ENCODE assay signal across 19 mouse cellular contexts in genomic region chr4:66515815-66516214, GRCm38 (mm10).
DNase-seq lines count a peak whose midpoint lies in the region; ATAC-seq and TF ChIP-seq lines count a peak whose summit lies in the region.
"Had no signal": no experiment of that assay in that cellular context is flagged by ENCODE, and none has a peak within 500 bp of the region (broad histone marks: within the 10 kb centered on the region; RNA-seq: fewer than 3 reads in every experiment).

No protein-coding gene starts in this region.

- H3K4me3 ChIP-seq in hindbrain, embryonic 14.5 days (replicated peaks; ENCODE audit: low read length): no peak overlapping the region
- no peak overlapping the region for H3K4me3 ChIP-seq in hindbrain, embryonic 13.5 days
- H3K4me3 ChIP-seq in midbrain, postnatal 0 days (ENCODE audit: low read depth, low read length): no peak overlapping the region
- no peak overlapping the region for H3K4me3 ChIP-seq in midbrain, embryonic 13.5 days (replicated peaks)
- H3K4me3 ChIP-seq: limb, embryonic 12.5 days; liver, embryonic 12.5 days; neural tube, embryonic 12.5 days had no signal

- peak; percentile 64; the same call in 1 of the 2 replicates for ATAC-seq in hindbrain, embryonic 14.5 days (ENCODE audit: low FRiP score)
- no peak for ATAC-seq in hindbrain, embryonic 13.5 days (ENCODE audit: low FRiP score)
- no peak; the same call in 1 of the 2 replicates for ATAC-seq in midbrain, postnatal 0 days (ENCODE audit: low FRiP score)
- no peak for ATAC-seq in midbrain, embryonic 13.5 days
- ATAC-seq: liver, embryonic 12.5 days had no signal

- 56% methylated on average over 1 of the region's 1 CpGs for WGBS in hindbrain, embryonic 14.5 days
- 79% methylated on average over 1 of the region's 1 CpGs for WGBS in hindbrain, embryonic 13.5 days
- 73% methylated on average over 1 of the region's 1 CpGs for WGBS in midbrain, postnatal 0 days
- 84% methylated on average over 1 of the region's 1 CpGs for WGBS in midbrain, embryonic 13.5 days

- H3K9me3 ChIP-seq in hindbrain, embryonic 14.5 days (ENCODE audit: control insufficient read depth, low read length): no peaks in the 10 kb centered on the region
- no peaks in the 10 kb centered on the region for H3K9me3 ChIP-seq in hindbrain, embryonic 13.5 days
- H3K9me3 ChIP-seq in midbrain, postnatal 0 days (ENCODE audit: low read length): no peaks in the 10 kb centered on the region
- no peaks in the 10 kb centered on the region for H3K9me3 ChIP-seq in midbrain, embryonic 13.5 days
- H3K9me3 ChIP-seq: limb, embryonic 12.5 days; liver, embryonic 12.5 days; neural tube, embryonic 12.5 days had no signal

- no peak for TF ChIP-seq CTCF in midbrain, postnatal 0 days (IDR thresholded peaks at IDR 0.05)

- H3K36me3 ChIP-seq in hindbrain, embryonic 14.5 days (replicated peaks; ENCODE audit: control insufficient read depth, insufficient read depth): no peaks in the 10 kb centered on the region
- no peaks in the 10 kb centered on the region for H3K36me3 ChIP-seq in hindbrain, embryonic 13.5 days
- H3K36me3 ChIP-seq in midbrain, postnatal 0 days (ENCODE audit: insufficient read depth, low read length): no peaks in the 10 kb centered on the region
- no peaks in the 10 kb centered on the region for H3K36me3 ChIP-seq in midbrain, embryonic 13.5 days
- H3K36me3 ChIP-seq: limb, embryonic 12.5 days; liver, embryonic 12.5 days; neural tube, embryonic 12.5 days had no signal

- no peak overlapping the region for H3K9ac ChIP-seq in hindbrain, embryonic 14.5 days
- H3K9ac ChIP-seq in hindbrain, embryonic 13.5 days: no peak overlapping the region
- H3K9ac ChIP-seq in midbrain, postnatal 0 days (replicated peaks; ENCODE audit: low read length, poor library complexity, severe bottlenecking): no peak overlapping the region
- H3K9ac ChIP-seq in midbrain, embryonic 13.5 days (replicated peaks): no peak overlapping the region
- H3K9ac ChIP-seq: limb, embryonic 12.5 days; liver, embryonic 12.5 days; lung, embryonic 14.5 days; neural tube, embryonic 12.5 days had no signal

- H3K27me3 ChIP-seq in hindbrain, embryonic 14.5 days (ENCODE audit: control insufficient read depth, insufficient read depth, low read length): no peaks in the 10 kb centered on the region
- no peaks in the 10 kb centered on the region for H3K27me3 ChIP-seq in hindbrain, embryonic 13.5 days
- no peaks in the 10 kb centered on the region for H3K27me3 ChIP-seq in midbrain, postnatal 0 days (ENCODE audit: insufficient read depth, low read length)
- no peaks in the 10 kb centered on the region for H3K27me3 ChIP-seq in midbrain, embryonic 13.5 days
- H3K27me3 ChIP-seq: limb, embryonic 12.5 days; liver, embryonic 12.5 days; neural tube, embryonic 12.5 days had no signal

- peak; percentile 14 for DNase-seq in cerebellum, adult 11-12 months
- DNase-seq in cerebellum, adult 11 months: no peak
- DNase-seq in hindbrain, embryonic 14.5 days (ENCODE audit: low spot score): no peak
- peak; percentile 69 for DNase-seq in midbrain, postnatal 0 days (ENCODE audit: low spot score)
- DNase-seq in layer of hippocampus, postnatal 14 days (ENCODE audit: low spot score in 2 of 2): peak; percentile 37 to 84
- DNase-seq in adrenal gland, postnatal 10 days: no peak
- DNase-seq: adrenal gland, adult 8-10 months; embryo, embryonic 11 days; gastrocnemius, postnatal 36 days; kidney, adult 11 months; lung, embryonic 14.5 days; lung, postnatal 36 days; thymus, postnatal 36 days had no signal

- no peaks in the 10 kb centered on the region for H3K4me1 ChIP-seq in hindbrain, embryonic 14.5 days (replicated peaks; ENCODE audit: control insufficient read depth, insufficient read depth, low read length)
- H3K4me1 ChIP-seq in hindbrain, embryonic 13.5 days (replicated peaks): no peaks in the 10 kb centered on the region
- H3K4me1 ChIP-seq in midbrain, postnatal 0 days (ENCODE audit: insufficient read depth, low read length): no peaks in the 10 kb centered on the region
- no peaks in the 10 kb centered on the region for H3K4me1 ChIP-seq in midbrain, embryonic 13.5 days (replicated peaks)
- H3K4me1 ChIP-seq: limb, embryonic 12.5 days; liver, embryonic 12.5 days; neural tube, embryonic 12.5 days had no signal

- H3K27ac ChIP-seq in hindbrain, embryonic 14.5 days: no peak overlapping the region
- H3K27ac ChIP-seq in hindbrain, embryonic 13.5 days: no peak overlapping the region
- no peak overlapping the region for H3K27ac ChIP-seq in midbrain, postnatal 0 days (ENCODE audit: low read depth, low read length)
- H3K27ac ChIP-seq in midbrain, embryonic 13.5 days: no peak overlapping the region
- H3K27ac ChIP-seq: kidney, postnatal 0 days; limb, embryonic 12.5 days; liver, embryonic 12.5 days; neural tube, embryonic 12.5 days had no signal

- no peak overlapping the region for H3K4me2 ChIP-seq in hindbrain, embryonic 14.5 days (replicated peaks)
- no peak overlapping the region for H3K4me2 ChIP-seq in hindbrain, embryonic 13.5 days
- no peak overlapping the region for H3K4me2 ChIP-seq in midbrain, postnatal 0 days (ENCODE audit: low read depth, low read length, poor library complexity, severe bottlenecking)
- H3K4me2 ChIP-seq in midbrain, embryonic 13.5 days (replicated peaks): no peak overlapping the region
- H3K4me2 ChIP-seq: limb, embryonic 12.5 days; liver, embryonic 12.5 days; lung, embryonic 14.5 days; neural tube, embryonic 12.5 days had no signal

Comparison
In these comparisons a context has a peak if more than half of its experiments do, and no peak if none do; other contexts are left out.
1. DNase-seq: peak in cerebellum, adult 11-12 months (single experiment), midbrain, postnatal 0 days (single experiment) and layer of hippocampus, postnatal 14 days (2 of 2); none in cerebellum, adult 11 months (single experiment), hindbrain, embryonic 14.5 days (single experiment) and adrenal gland, postnatal 10 days (single experiment).